Mouse (Mus musculus) thymus, postnatal 14 days (tissue): ENCODE data around the gene E130208F15Rik.

Source experiments
- DNase-seq: peaks from one replicate; pipeline ENCODE4 v3.0.0; 2021

Gene E130208F15Rik

GRCm38 (mm10) chr7:30321539-30322284 lies at the start of gene E130208F15Rik:
Gene E130208F15Rik (plus strand): TSS chr7:30321740.
- peak; percentile 82 for DNase-seq

GRCm38 (mm10) chr7:30274383-30274782 lies 47.2 kb upstream of the E130208F15Rik start:
- DNase-seq, result no peak

- DNase-seq, result no peak
These were observed 42.6 kb upstream of the E130208F15Rik start for GRCm38 (mm10) chr7:30278911-30279310.

- no peak for DNase-seq
These were observed 42.0 kb upstream of the E130208F15Rik start for GRCm38 (mm10) chr7:30279536-30279935.

GRCm38 (mm10) chr7:30279951-30280669 lies 41.4 kb upstream of the E130208F15Rik start, which contains the start of the genes Thap8 and Wdr62:
Gene Thap8 (plus strand): TSS chr7:30280094.
Gene Wdr62 (minus strand): TSS chr7:30280419.
- peak; percentile 92 for DNase-seq

GRCm38 (mm10) chr7:30280670-30281138 lies 40.8 kb upstream of the E130208F15Rik start:
- peak; percentile 78 for DNase-seq

GRCm38 (mm10) chr7:30281522-30281921 lies 40.0 kb upstream of the E130208F15Rik start:
- DNase-seq, result no peak

GRCm38 (mm10) chr7:30282740-30283139 lies 38.8 kb upstream of the E130208F15Rik start:
- DNase-seq, result no peak

GRCm38 (mm10) chr7:30286701-30287410 lies 34.7 kb upstream of the E130208F15Rik start:
- DNase-seq, result no peak

GRCm38 (mm10) chr7:30288046-30288445 lies 33.5 kb upstream of the E130208F15Rik start:
- DNase-seq, result no peak

- DNase-seq, result no peak
These were observed 32.3 kb upstream of the E130208F15Rik start for GRCm38 (mm10) chr7:30289071-30289713.

GRCm38 (mm10) chr7:30289714-30290399 lies 31.7 kb upstream of the E130208F15Rik start:
- no peak for DNase-seq

GRCm38 (mm10) chr7:30291215-30292131 lies 30.1 kb upstream of the E130208F15Rik start, which contains the start of gene Clip3:
Gene Clip3 (plus strand): TSS chr7:30291728.
- DNase-seq, result peak; percentile 62

GRCm38 (mm10) chr7:30293795-30294194 lies 27.7 kb upstream of the E130208F15Rik start:
- DNase-seq, result no peak

GRCm38 (mm10) chr7:30294296-30294695 lies 27.2 kb upstream of the E130208F15Rik start:
- DNase-seq, result no peak

GRCm38 (mm10) chr7:30295103-30295502 lies 26.4 kb upstream of the E130208F15Rik start:
- DNase-seq, result no peak

GRCm38 (mm10) chr7:30296816-30297215 lies 24.7 kb upstream of the E130208F15Rik start:
- no peak for DNase-seq

GRCm38 (mm10) chr7:30297266-30297665 lies 24.3 kb upstream of the E130208F15Rik start:
- no peak for DNase-seq

- peak; percentile 47 for DNase-seq
These were observed 20.6 kb upstream of the E130208F15Rik start for GRCm38 (mm10) chr7:30300914-30301313.

- peak; percentile 21 for DNase-seq
These were observed 15.3 kb upstream of the E130208F15Rik start for GRCm38 (mm10) chr7:30306083-30306779.
